ENCODE assay signal across 14 mouse cellular contexts in genomic region chr7:101454479-101454878, GRCm38 (mm10). TPM values are rescaled to one million over a fixed set of nuclear protein-coding genes. Genes with fewer than 3 reads are reported as not detected.
DNase-seq lines count a peak whose midpoint lies in the region; ATAC-seq and TF ChIP-seq lines count a peak whose summit lies in the region.
"Had no signal": no experiment of that assay in that cellular context is flagged by ENCODE, and none has a peak within 500 bp of the region (broad histone marks: within the 10 kb centered on the region; RNA-seq: fewer than 3 reads in every experiment).

No protein-coding gene starts in this region.

- TF ChIP-seq CTCF in kidney, postnatal 0 days (IDR thresholded peaks at IDR 0.05; ENCODE audit: low read depth), result no peak

- H3K27ac ChIP-seq in kidney, postnatal 0 days, result no peak overlapping the region
- H3K27ac ChIP-seq: hindbrain, embryonic 15.5 days had no signal

- peak; percentile 31 for DNase-seq in CD4-positive, CD25-positive, alpha-beta regulatory T cell, adult 2 months (ENCODE audit: low read depth, low spot score)
- DNase-seq in kidney, postnatal 0 days (ENCODE audit: low spot score), result no peak
- no peak for DNase-seq in kidney, adult 9 months
- DNase-seq in B cell, adult 2 months, result peak; percentile 72 to 79
- DNase-seq in embryo, embryonic 10 days (ENCODE audit: low spot score), result no peak
- DNase-seq in cerebellum, postnatal 25 days, result no peak
- DNase-seq: cerebellum, adult 11 months; gastrocnemius, postnatal 36 days; layer of hippocampus, adult 9-11 months; thymus, postnatal 36 days had no signal

- H3K4me2 ChIP-seq in kidney, postnatal 0 days (ENCODE audit: low read length), result 0 out of 2 replicates have a peak overlapping the region, but pooled peaks have one; percentile 88

- H3K27me3 ChIP-seq in kidney, postnatal 0 days (ENCODE audit: insufficient read depth, low read length), result peaks cover 9% of the 10 kb centered on the region; the same call in 1 of the 2 replicates

- H3K9me3 ChIP-seq in kidney, postnatal 0 days (replicated peaks; ENCODE audit: low read length), result no peaks in the 10 kb centered on the region
- H3K9me3 ChIP-seq: hindbrain, embryonic 15.5 days had no signal

- ATAC-seq in CD4-positive, CD25-positive, alpha-beta regulatory T cell, adult 4 months, result no peak
- no peak for ATAC-seq in kidney, postnatal 0 days (replicated peaks; ENCODE audit: low FRiP score, low read depth)
- peak; percentile 34 to 46; a peak in 3 of 4 replicates for ATAC-seq in hematopoietic stem cell, adult 5-6 weeks (replicated peaks in 1 of 2; ENCODE audit: insufficient read depth in 1 of 2, low FRiP score in 2 of 2, low TSS enrichment in 1 of 2, low read depth in 1 of 2, poor library complexity in 2 of 2, severe bottlenecking in 2 of 2)

- 0 out of 2 replicates have a peak, but pooled peaks cover 3% of the 10 kb centered on the region for H3K4me1 ChIP-seq in kidney, postnatal 0 days (replicated peaks; ENCODE audit: insufficient read depth, low read length)

- no peak overlapping the region for H3K4me3 ChIP-seq in kidney, postnatal 0 days (replicated peaks; ENCODE audit: low read depth, low read length)
- H3K4me3 ChIP-seq: hindbrain, embryonic 15.5 days had no signal

- 85% methylated on average over 9 of the region's 9 CpGs for WGBS in kidney, postnatal 0 days

- H3K9ac ChIP-seq in kidney, postnatal 0 days (ENCODE audit: low read depth, low read length), result no peak overlapping the region
- H3K9ac ChIP-seq: hindbrain, embryonic 15.5 days had no signal

- H3K36me3 ChIP-seq in kidney, postnatal 0 days (ENCODE audit: insufficient read depth, low read length), result no peaks in the 10 kb centered on the region
- H3K36me3 ChIP-seq: hindbrain, embryonic 15.5 days had no signal

RNA-seq across cellular contexts. Expression of gene Pde2a, which starts 33.0 kb away (rescaled TPM):
- 10 to 100 TPM; 23.0 to 83.7 TPM for polyA plus RNA-seq in CD4-positive, CD25-positive, alpha-beta regulatory T cell, adult 4 months (2017; shearing (Covaris generic))
- polyA plus RNA-seq in kidney, postnatal 0 days (2015; fragmentation: Nextera tagmentation; extraction: Ambion mirVana), result 21.0 and 22.1 TPM in 2 replicates
- total RNA-seq in hematopoietic stem cell, adult 5-6 weeks (2017), result 2.4 TPM in 1 of 2 replicates, not detected in the other

RNA-seq across cellular contexts. Expression of gene Gm45837, which starts 43.8 kb away (rescaled TPM):
- 10 to 100 TPM in 1 of 2 experiments, not detected in 1; 33.3 TPM for polyA plus RNA-seq in CD4-positive, CD25-positive, alpha-beta regulatory T cell, adult 4 months (2017; shearing (Covaris generic))
- polyA plus RNA-seq in kidney, postnatal 0 days (2015; fragmentation: Nextera tagmentation; extraction: Ambion mirVana), result 4.5 and 5.3 TPM in 2 replicates
- 12.1 and 21.0 TPM in 2 replicates for total RNA-seq in hematopoietic stem cell, adult 5-6 weeks (2017)
- total RNA-seq: adrenal gland, postnatal 14 days had no signal
- polyA plus RNA-seq: hindbrain, embryonic 15.5 days had no signal

Comparison
In these comparisons a context has a peak if more than half of its experiments do, and no peak if none do; other contexts are left out.
1. DNase-seq: peak in CD4-positive, CD25-positive, alpha-beta regulatory T cell, adult 2 months (single experiment) and B cell, adult 2 months (2 of 2); none in kidney, postnatal 0 days (single experiment), kidney, adult 9 months (single experiment), embryo, embryonic 10 days (single experiment) and cerebellum, postnatal 25 days (0 of 2).
2. ATAC-seq: peak in hematopoietic stem cell, adult 5-6 weeks (2 of 2); none in CD4-positive, CD25-positive, alpha-beta regulatory T cell, adult 4 months (single experiment) and kidney, postnatal 0 days (single experiment).